Mouse (Mus musculus) gastrocnemius, adult 18-20 months (tissue): ENCODE results near the gene Fgfr2. TPM values are rescaled to one million over a fixed set of nuclear protein-coding genes. Genes with fewer than 3 reads are reported as not detected.

Experiments used
- DNase-seq: peaks from one replicate; pipeline ENCODE4 v3.0.0; 2021; ENCODE audit warnings: low spot score
- total RNA-seq, 2 experiments: library from RNA; stranded (reverse); gene quantifications; 2 replicates each; pipeline ENCODE4 v1.2.3; 2021

Gene Fgfr2
- total RNA-seq, 2 experiments from 2014 or later: 0.43 to 0.88 TPM

GRCm38 (mm10) chr7:133088830-133089261 is 34.3 kb downstream of the Fgfr2 start:
- DNase-seq: peak; percentile 61

GRCm38 (mm10) chr7:133088411-133088810 is 34.7 kb downstream of the Fgfr2 start:
- no peak for DNase-seq

- no peak for DNase-seq
Observed at GRCm38 (mm10) chr7:133085408-133085807, 37.7 kb downstream of the Fgfr2 start.

GRCm38 (mm10) chr7:133083936-133084614 is 39.1 kb downstream of the Fgfr2 start:
- no peak for DNase-seq

GRCm38 (mm10) chr7:133078929-133079328 is 44.2 kb downstream of the Fgfr2 start:
- DNase-seq: no peak

- DNase-seq: no peak
Observed at GRCm38 (mm10) chr7:133074462-133075133, 48.6 kb downstream of the Fgfr2 start.

- no peak for DNase-seq
Observed at GRCm38 (mm10) chr7:133073147-133073651, 50.0 kb downstream of the Fgfr2 start.

- DNase-seq: no peak
Observed at GRCm38 (mm10) chr7:133072535-133072934, 50.6 kb downstream of the Fgfr2 start.

- no peak for DNase-seq
Observed at GRCm38 (mm10) chr7:133067321-133067841, 55.8 kb downstream of the Fgfr2 start.

GRCm38 (mm10) chr7:133066776-133067175 is 56.4 kb downstream of the Fgfr2 start:
- no peak for DNase-seq

GRCm38 (mm10) chr7:133062055-133062454 is 61.1 kb downstream of the Fgfr2 start:
- DNase-seq: no peak

- DNase-seq: no peak
Observed at GRCm38 (mm10) chr7:133060170-133060569, 63.0 kb downstream of the Fgfr2 start.

- DNase-seq: no peak
Observed at GRCm38 (mm10) chr7:133059517-133060104, 63.5 kb downstream of the Fgfr2 start.

GRCm38 (mm10) chr7:133059150-133059509 is 64.0 kb downstream of the Fgfr2 start:
- DNase-seq: peak; percentile 80

- peak; percentile 56 for DNase-seq
Observed at GRCm38 (mm10) chr7:133058496-133059149, 64.5 kb downstream of the Fgfr2 start.

- DNase-seq: no peak
Observed at GRCm38 (mm10) chr7:133056924-133057323, 66.2 kb downstream of the Fgfr2 start.

GRCm38 (mm10) chr7:133054486-133054885 is 68.7 kb downstream of the Fgfr2 start:
- DNase-seq: no peak

- no peak for DNase-seq
Observed at GRCm38 (mm10) chr7:133053757-133054156, 69.4 kb downstream of the Fgfr2 start.

- DNase-seq: peak; percentile 72
Observed at GRCm38 (mm10) chr7:133052819-133053218, 70.3 kb downstream of the Fgfr2 start.

GRCm38 (mm10) chr7:133050681-133051080 is 72.5 kb downstream of the Fgfr2 start:
- no peak for DNase-seq

GRCm38 (mm10) chr7:133048085-133048630 is 75.0 kb downstream of the Fgfr2 start:
- no peak for DNase-seq
